In genomic region chr11:46392890-46393289, GRCm38 (mm10) we compare ENCODE assay signal across 33 mouse cellular contexts. TPM values are rescaled to one million over a fixed set of nuclear protein-coding genes. Genes with fewer than 3 reads are reported as not detected.
A peak's percentile ranks its signal among the peaks of the same experiment; 100 is the strongest.
DNase-seq lines count a peak whose midpoint lies in the region; ATAC-seq and TF ChIP-seq lines count a peak whose summit lies in the region.
"Had no signal": no experiment of that assay in that cellular context is flagged by ENCODE, and none has a peak within 500 bp of the region (broad histone marks: within the 10 kb centered on the region; RNA-seq: fewer than 3 reads in every experiment).

No protein-coding gene starts in this region.

- ATAC-seq in hindbrain, embryonic 11.5 days (ENCODE audit: low FRiP score): no peak
- ATAC-seq: forebrain, embryonic 15.5 days; hindbrain, embryonic 16.5 days; inflammation-experienced regulatory T-cells, adult 6 months; intestine, embryonic 16.5 days; Patski had no signal

- peak overlapping the region; percentile 66 for H3K4me2 ChIP-seq in myocyte (ENCODE audit: low read depth)
- no peak overlapping the region for H3K4me2 ChIP-seq in hindbrain, embryonic 11.5 days (replicated peaks; ENCODE audit: low read depth, low read length)
- H3K4me2 ChIP-seq: embryonic facial prominence, embryonic 13.5 days; forebrain, embryonic 12.5 days; forebrain, embryonic 15.5 days; heart, embryonic 13.5 days; hindbrain, embryonic 13.5 days had no signal

- H3ac ChIP-seq in myocyte (ENCODE audit: control insufficient read depth, insufficient read length): no peak overlapping the region

- H3K36me3 ChIP-seq in heart, embryonic 10.5 days: no peaks in the 10 kb centered on the region
- H3K36me3 ChIP-seq in myocyte (ENCODE audit: control insufficient read depth, insufficient read depth): no peaks in the 10 kb centered on the region
- no peaks in the 10 kb centered on the region for H3K36me3 ChIP-seq in hindbrain, embryonic 11.5 days (ENCODE audit: control insufficient read depth, insufficient read depth, low read length)
- H3K36me3 ChIP-seq: embryonic facial prominence, embryonic 10.5 days; embryonic facial prominence, embryonic 13.5 days; forebrain, embryonic 12.5 days; forebrain, embryonic 15.5 days; G1E; heart, embryonic 13.5 days; hindbrain, embryonic 13.5 days had no signal

- H3K9ac ChIP-seq in hindbrain, embryonic 11.5 days (ENCODE audit: low read depth, low read length): no peak overlapping the region
- H3K9ac ChIP-seq: embryonic facial prominence, embryonic 13.5 days; forebrain, embryonic 12.5 days; forebrain, embryonic 15.5 days; heart, embryonic 13.5 days; hindbrain, embryonic 13.5 days had no signal

- peak; percentile 25 for DNase-seq in heart, embryonic 10.5 days (ENCODE audit: low spot score)
- no peak for DNase-seq in heart, adult 9 months (ENCODE audit: low spot score in 2 of 2)
- DNase-seq in induced T-regulatory cell, adult 2 months (ENCODE audit: low read depth): peak; percentile 56
- no peak for DNase-seq in hindbrain, embryonic 11.5 days (ENCODE audit: low spot score)
- DNase-seq in layer of hippocampus, postnatal 10 days (ENCODE audit: low spot score in 2 of 2): no peak
- DNase-seq: adrenal gland, postnatal 10 days; adrenal gland, postnatal 36 days; cerebellum, adult 2 months; cerebellum, adult 9-11 months; cerebellum, postnatal 36 days; embryo, embryonic 11 days; gastrocnemius, postnatal 25 days; heart, adult 2 months; heart, postnatal 14 days; heart, postnatal 4 days; kidney, adult 18-20 months had no signal

- H3K9me3 ChIP-seq in heart, embryonic 10.5 days: no peaks in the 10 kb centered on the region
- H3K9me3 ChIP-seq in hindbrain, embryonic 11.5 days (ENCODE audit: control insufficient read depth, low read length): no peaks in the 10 kb centered on the region
- H3K9me3 ChIP-seq: embryonic facial prominence, embryonic 10.5 days; embryonic facial prominence, embryonic 13.5 days; forebrain, embryonic 12.5 days; forebrain, embryonic 15.5 days; G1E; heart, embryonic 13.5 days; hindbrain, embryonic 13.5 days had no signal

- no peaks in the 10 kb centered on the region for H3K79me2 ChIP-seq in myocyte (ENCODE audit: control insufficient read depth, insufficient read depth)

- no peaks in the 10 kb centered on the region for H3K27me3 ChIP-seq in heart, embryonic 10.5 days (ENCODE audit: insufficient read depth, poor library complexity, severe bottlenecking)
- H3K27me3 ChIP-seq in myocyte (ENCODE audit: control insufficient read depth, insufficient read depth, insufficient read length): no peaks in the 10 kb centered on the region
- no peaks in the 10 kb centered on the region for H3K27me3 ChIP-seq in hindbrain, embryonic 11.5 days (ENCODE audit: control insufficient read depth, insufficient read depth, low read length)
- H3K27me3 ChIP-seq: CH12.LX; embryonic facial prominence, embryonic 13.5 days; forebrain, embryonic 12.5 days; forebrain, embryonic 15.5 days; heart, embryonic 13.5 days; hindbrain, embryonic 13.5 days had no signal

- 0 out of 2 replicates have a peak, but pooled peaks cover 4% of the 10 kb centered on the region for H3K4me1 ChIP-seq in heart, embryonic 10.5 days
- H3K4me1 ChIP-seq in hindbrain, embryonic 11.5 days (replicated peaks; ENCODE audit: control insufficient read depth, insufficient read depth, low read length): no peaks in the 10 kb centered on the region
- H3K4me1 ChIP-seq: embryonic facial prominence, embryonic 13.5 days; forebrain, embryonic 12.5 days; forebrain, embryonic 15.5 days; heart, embryonic 13.5 days; hindbrain, embryonic 13.5 days had no signal

- no peak overlapping the region for H3K27ac ChIP-seq in heart, embryonic 10.5 days
- no peak overlapping the region for H3K27ac ChIP-seq in hindbrain, embryonic 11.5 days (ENCODE audit: low read depth, low read length)
- H3K27ac ChIP-seq: embryonic facial prominence, embryonic 10.5 days; embryonic facial prominence, embryonic 13.5 days; forebrain, embryonic 12.5 days; forebrain, embryonic 15.5 days; heart, adult 2 months; heart, embryonic 13.5 days; hindbrain, embryonic 13.5 days had no signal

- H3K4me3 ChIP-seq in heart, embryonic 10.5 days: no peak overlapping the region
- H3K4me3 ChIP-seq in myocyte: no peak overlapping the region
- no peak overlapping the region for H3K4me3 ChIP-seq in hindbrain, embryonic 11.5 days (ENCODE audit: low read depth, low read length)
- H3K4me3 ChIP-seq: embryonic facial prominence, embryonic 10.5 days; embryonic facial prominence, embryonic 13.5 days; erythroblast, embryonic 14.5 days; forebrain, embryonic 12.5 days; forebrain, embryonic 15.5 days; heart, adult 2 months; heart, embryonic 13.5 days; hindbrain, embryonic 13.5 days had no signal

- WGBS in heart, embryonic 10.5 days: 77% methylated on average over 7 of the region's 7 CpGs
- 82% methylated on average over 7 of the region's 7 CpGs for WGBS in hindbrain, embryonic 11.5 days

- no peak for TF ChIP-seq POLR2A in myocyte (IDR thresholded peaks at IDR 0.05; ENCODE audit: insufficient read length, low read depth)

TF ChIP-seq in myocyte, 11 proteins besides CTCF, POLR2A, EP300 and RAD21:
- TF ChIP-seq E2F4 (IDR thresholded peaks at IDR 0.05; ENCODE audit: insufficient read depth): no peak
- TF ChIP-seq TCF12 (IDR thresholded peaks at IDR 0.05; ENCODE audit: insufficient read depth, poor library complexity, severe bottlenecking): peak; percentile 53
- peak; percentile 62 to 99 (median 96) for TF ChIP-seq MYOD1 (IDR thresholded peaks at IDR 0.05; ENCODE audit: control insufficient read depth in 1 of 3, insufficient read length in 2 of 3, low read depth in 2 of 3)
- TF ChIP-seq CEBPB (IDR thresholded peaks at IDR 0.05; ENCODE audit: insufficient read depth, poor library complexity, severe bottlenecking): 0 out of 2 replicates have a peak, but pooled peaks have one; percentile 17
- no peak for TF ChIP-seq USF1 (IDR thresholded peaks at IDR 0.05; ENCODE audit: low read depth)
- TF ChIP-seq POLR2AphosphoS2 (IDR thresholded peaks at IDR 0.05; ENCODE audit: insufficient read length, low read depth): no peak
- TF ChIP-seq MYOG (IDR thresholded peaks at IDR 0.05; ENCODE audit: control insufficient read depth in 1 of 3, insufficient read depth in 1 of 3, insufficient read length in 2 of 3, low read depth in 2 of 3): peak in 1 of 3 experiments; percentile 44
- TF ChIP-seq MAX (IDR thresholded peaks at IDR 0.05; ENCODE audit: low read depth): no peak
- TF ChIP-seq TCF3 (IDR thresholded peaks at IDR 0.05; ENCODE audit: insufficient read length, low read depth): peak; percentile 47

RNA-seq across cellular contexts. Expression of gene Fam71b, which starts 3.5 kb away (rescaled TPM):
- not detected in 2 replicates for polyA plus RNA-seq in heart, embryonic 10.5 days (2016; fragmentation: Nextera tagmentation; extraction: Ambion mirVana)
- polyA plus RNA-seq in myocyte (2012; fragmentation: generic; extraction: Trizol): 2.3 TPM
- polyA plus RNA-seq in hindbrain, embryonic 11.5 days (2014; fragmentation: Nextera tagmentation; extraction: Ambion mirVana): not detected in 2 replicates
- total RNA-seq in layer of hippocampus, postnatal 10 days (2021): not detected
- total RNA-seq: adrenal gland, adult 18-20 months; adrenal gland, postnatal 10 days; adrenal gland, postnatal 36 days; gastrocnemius, adult 8-10 months; gastrocnemius, postnatal 25 days; heart, adult 2 months; heart, postnatal 14 days; heart, postnatal 4 days had no signal
- polyA plus RNA-seq: cerebellum, adult 2 months; cortical plate, adult 2 months; embryonic facial prominence, embryonic 10.5 days; embryonic facial prominence, embryonic 13.5 days; erythroblast, embryonic 14.5 days; forebrain, embryonic 12.5 days; forebrain, embryonic 15.5 days; G1E; heart, embryonic 13.5 days; hindbrain, embryonic 13.5 days; hindbrain, embryonic 16.5 days; intestine, embryonic 16.5 days; Patski had no signal

RNA-seq across cellular contexts. Expression of gene Itk, which starts 3.6 kb away (rescaled TPM):
- polyA plus RNA-seq in heart, embryonic 10.5 days (2016; fragmentation: Nextera tagmentation; extraction: Ambion mirVana): 0.09 TPM in 1 of 2 replicates, not detected in the other
- polyA plus RNA-seq in myocyte (2012; fragmentation: generic; extraction: Trizol): 0.01 TPM
- polyA plus RNA-seq in hindbrain, embryonic 11.5 days (2014; fragmentation: Nextera tagmentation; extraction: Ambion mirVana): not detected in 2 replicates
- total RNA-seq in layer of hippocampus, postnatal 10 days (2021): under 1 TPM; 0.31 to 0.48 TPM
- total RNA-seq: gastrocnemius, adult 8-10 months had no signal
- polyA plus RNA-seq: embryonic facial prominence, embryonic 13.5 days; forebrain, embryonic 12.5 days; forebrain, embryonic 15.5 days; heart, embryonic 13.5 days; hindbrain, embryonic 13.5 days; hindbrain, embryonic 16.5 days had no signal

RNA-seq across cellular contexts. Expression of gene Med7, which starts 43.8 kb away (rescaled TPM):
- polyA plus RNA-seq in heart, embryonic 10.5 days (2016; fragmentation: Nextera tagmentation; extraction: Ambion mirVana): 67.5 and 79.6 TPM in 2 replicates
- polyA plus RNA-seq in myocyte (2012; fragmentation: generic; extraction: Trizol): 33.1 TPM
- polyA plus RNA-seq in hindbrain, embryonic 11.5 days (2014; fragmentation: Nextera tagmentation; extraction: Ambion mirVana): 104 and 109 TPM in 2 replicates
- 10 to 100 TPM; 38.6 to 40.4 TPM for total RNA-seq in layer of hippocampus, postnatal 10 days (2021)

Comparison
In these comparisons a context has a peak if more than half of its experiments do, and no peak if none do; other contexts are left out.
1. DNase-seq: peak in heart, embryonic 10.5 days (single experiment) and induced T-regulatory cell, adult 2 months (single experiment); none in heart, adult 9 months (0 of 2), hindbrain, embryonic 11.5 days (single experiment) and layer of hippocampus, postnatal 10 days (0 of 2).